Mouse (Mus musculus) frontal cortex, adult (tissue): ENCODE data around the gene Prkn.
A peak's percentile ranks its signal among the peaks of the same experiment; 100 is the strongest.

Source experiments
- ATAC-seq: cut with Nextera tagmentation; 2 replicates; pipeline ENCODE4 v1.9.2; 2017; ENCODE audit warnings: mild to moderate bottlenecking, moderate library complexity, mixed read lengths; ENCODE audit not compliant: low TSS enrichment

The Prkn gene

GRCm38 (mm10) chr17:10840148-10840707 is at the start of gene Prkn, which contains the start of gene Pacrg:
Gene Prkn, plus strand, starts transcription at chr17:10840384.
Gene Pacrg, minus strand, starts transcription at chr17:10840311.
- peak; percentile 97 for ATAC-seq

DNA sequence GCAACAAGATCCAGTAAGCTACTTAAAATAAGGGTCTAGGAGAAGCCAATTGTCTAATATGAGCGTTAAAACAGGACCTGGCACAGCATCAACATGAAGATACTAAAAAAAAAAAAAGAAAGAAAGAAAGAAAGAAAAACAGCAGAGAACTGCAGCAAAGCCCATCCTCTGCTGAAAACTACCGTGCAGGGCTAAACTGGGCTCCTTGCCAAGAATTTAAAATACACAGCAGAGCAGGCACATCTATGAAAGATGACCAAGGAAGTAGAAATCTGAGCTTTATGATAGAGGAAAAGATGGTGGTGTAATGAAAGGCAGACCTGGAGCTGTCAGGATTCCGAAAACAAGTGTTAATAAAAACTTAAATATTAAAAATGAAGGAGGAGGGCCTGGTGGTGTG is 48.5 kb upstream of the Prkn start:
- no peak for ATAC-seq

DNA sequence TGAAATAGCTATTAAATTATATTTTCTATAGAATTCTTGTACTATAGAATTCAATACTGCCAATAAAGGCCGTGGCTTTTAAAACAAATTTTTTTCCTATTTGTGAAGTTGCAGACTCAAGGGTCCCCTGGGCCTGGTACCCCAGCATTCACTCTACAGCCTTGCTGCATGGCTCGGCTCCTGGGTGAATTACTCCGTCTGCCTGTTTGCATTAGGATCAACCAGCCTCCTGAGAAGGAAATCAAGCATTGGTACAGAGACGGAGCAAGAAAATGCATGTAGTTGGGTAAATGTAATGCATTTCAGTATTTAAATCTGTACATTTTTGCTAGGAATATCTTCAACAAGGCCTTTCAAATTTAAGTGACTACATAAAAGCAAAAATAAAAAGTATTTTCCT is 33.5 kb upstream of the Prkn start:
- ATAC-seq, result no peak

DNA sequence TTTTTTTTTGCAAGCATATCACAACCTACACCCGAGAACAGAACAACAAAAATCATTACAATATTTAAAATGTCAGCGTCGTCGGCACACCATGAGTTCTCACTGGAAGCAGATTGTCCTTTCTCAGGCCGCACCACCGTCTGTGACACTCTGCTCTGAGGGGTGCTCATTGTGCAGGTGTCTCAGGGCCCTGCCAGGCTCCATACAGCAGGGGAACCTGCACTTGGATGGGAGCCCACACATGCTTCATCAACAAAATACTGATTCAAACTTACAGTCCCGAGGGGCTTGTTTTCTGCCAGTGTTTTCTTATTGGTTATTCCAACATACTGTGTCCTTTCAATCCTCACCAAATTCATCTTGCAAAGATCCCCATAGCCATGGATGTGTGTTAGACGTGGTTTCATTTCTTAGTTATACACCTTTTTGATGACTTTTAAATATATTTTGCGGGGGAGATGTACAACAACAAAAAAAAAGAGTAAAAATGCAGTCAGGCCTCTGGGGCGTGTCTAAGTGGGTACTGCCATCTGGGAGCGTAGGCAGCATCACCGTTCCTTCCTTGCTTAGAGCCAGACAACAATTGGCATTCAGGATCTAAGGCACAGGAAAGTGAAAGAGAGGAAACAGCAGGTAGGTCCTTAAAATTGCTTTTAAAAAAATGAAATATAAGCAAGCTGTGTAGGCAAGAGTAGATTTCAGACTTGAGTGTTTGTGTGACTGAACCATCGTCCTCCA is 32.8 kb upstream of the Prkn start:
- ATAC-seq, result peak; percentile 74

DNA sequence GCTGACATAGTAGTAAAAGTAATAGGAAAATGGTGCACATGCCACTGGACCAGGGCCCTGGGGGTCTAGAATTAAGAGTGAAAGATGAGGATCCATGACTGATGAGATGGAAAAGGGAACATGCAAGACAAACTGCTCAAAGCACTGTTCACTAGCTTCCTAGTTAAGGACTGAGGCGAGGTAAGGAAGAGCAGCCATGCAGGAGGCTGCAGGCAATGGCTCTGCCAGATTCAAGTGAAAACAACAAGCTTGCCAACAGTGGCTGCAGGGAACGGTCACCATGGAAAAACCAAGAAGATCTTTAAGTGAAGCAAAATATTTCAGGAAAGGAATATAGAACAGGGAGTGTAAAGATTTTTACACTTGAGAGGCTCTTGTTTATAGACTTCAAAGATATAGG is 31.6 kb upstream of the Prkn start:
- ATAC-seq, result no peak

DNA sequence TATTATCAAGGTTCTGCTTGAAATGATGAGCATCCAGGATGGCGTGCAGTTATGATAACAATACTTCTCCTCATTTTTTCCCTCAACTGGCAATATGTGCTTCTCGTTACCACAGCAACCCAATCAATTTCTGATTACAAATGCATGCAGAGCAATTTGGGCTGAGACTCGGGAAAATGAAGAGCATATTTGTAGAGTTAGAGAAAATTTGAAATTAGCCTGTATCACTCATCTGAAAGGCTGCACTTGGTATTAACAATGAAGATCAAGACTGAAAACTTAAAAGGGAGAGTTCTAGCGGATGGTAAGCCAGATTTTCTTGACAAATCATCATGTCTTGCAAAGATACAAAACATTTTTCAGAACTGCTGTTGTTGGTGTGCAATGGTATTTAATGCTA is 21.2 kb upstream of the Prkn start:
- ATAC-seq, result no peak

DNA sequence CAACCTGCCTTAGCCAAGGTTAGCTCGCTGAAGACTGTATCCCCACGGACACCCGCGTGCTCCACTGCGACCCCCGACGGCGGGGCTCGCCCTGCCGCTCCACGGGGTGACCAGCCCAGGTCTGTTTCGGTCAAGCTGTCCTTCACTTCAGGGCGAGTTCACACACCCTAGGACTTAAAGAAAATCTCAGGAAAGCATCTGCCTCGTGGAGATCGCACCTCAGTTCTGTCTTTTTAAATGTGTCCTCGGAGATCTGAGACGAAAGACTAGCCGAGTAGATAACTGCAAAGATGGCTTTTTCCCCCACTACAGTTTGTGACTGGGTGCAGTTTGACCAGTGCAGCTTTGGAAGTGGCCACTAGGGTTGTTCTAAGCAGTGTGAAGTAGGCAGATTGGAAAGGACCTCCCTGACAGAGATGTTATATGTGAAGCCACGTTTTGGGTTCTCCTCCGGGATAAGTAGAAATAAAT is 582 bp downstream of the Prkn start:
- ATAC-seq, result peak; percentile 76

DNA sequence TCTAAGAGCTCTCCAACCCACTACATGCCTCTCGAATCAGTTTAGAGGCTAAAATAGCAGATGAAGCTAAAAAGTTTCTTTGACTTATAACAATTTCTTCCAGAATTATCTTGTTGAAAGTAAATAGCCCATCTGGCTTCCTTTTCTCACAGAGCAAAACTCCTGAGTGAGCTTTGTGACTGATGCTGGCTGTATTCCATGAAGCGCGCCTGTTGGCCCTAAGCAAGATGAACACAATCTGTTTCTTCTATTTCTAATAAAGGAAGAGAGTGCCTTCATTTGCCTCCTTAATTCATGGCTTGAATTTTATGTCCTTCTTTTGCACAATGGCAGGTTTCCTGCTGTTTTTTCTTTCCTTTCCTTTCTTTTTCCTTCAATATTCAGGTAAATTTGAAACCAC is 14.0 kb downstream of the Prkn start:
- ATAC-seq, result peak; percentile 44; the same call in 1 of the 2 replicates

DNA sequence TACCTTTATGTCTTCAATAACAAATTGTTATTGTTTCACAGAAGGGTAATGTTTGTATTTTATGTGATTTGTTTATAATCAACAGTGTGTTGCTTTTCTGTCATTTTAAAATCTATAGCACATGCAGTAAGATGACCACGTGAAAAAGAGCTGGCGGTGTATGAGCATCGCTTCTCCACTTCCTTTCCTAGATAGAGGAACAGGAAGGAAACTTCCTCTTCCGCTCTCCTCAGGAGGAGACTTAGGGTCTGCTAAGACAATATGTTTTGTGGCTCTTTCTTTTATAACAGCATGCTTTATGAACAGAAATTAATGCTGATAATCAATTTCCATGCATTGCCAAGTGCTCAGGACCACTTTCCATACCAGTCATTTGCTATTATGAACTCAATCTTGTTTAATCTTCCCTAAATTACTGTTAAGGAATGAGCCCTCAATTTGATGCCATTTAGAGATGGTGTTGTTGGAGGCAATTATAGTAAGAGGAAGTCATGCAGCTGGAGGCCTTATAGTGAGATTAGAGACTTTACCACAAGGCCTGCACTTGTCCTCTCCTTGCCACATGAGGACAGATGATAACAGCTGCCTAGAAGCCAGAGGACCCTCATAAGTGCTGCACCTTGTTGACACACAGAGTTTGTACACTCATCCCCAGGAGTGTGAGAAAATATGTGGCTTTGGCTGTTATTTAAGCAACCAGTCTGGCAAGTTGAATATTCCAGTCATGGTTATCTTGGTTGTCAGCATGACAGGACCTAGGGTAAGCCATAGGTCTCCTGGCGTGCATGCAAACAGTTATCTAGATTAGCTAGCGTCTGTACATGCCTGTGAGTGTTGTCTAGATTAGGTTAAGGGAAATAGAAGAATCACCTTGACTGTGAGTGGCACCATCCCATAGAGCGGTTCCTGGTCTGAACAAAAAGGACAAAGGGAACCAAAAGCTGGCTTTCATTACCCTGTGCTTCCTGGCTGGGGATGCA is 34.3 kb downstream of the Prkn start:
- no peak for ATAC-seq

- ATAC-seq, result no peak
These were observed 38.8 kb downstream of the Prkn start for GRCm38 (mm10) chr17:10878986-10879385.

DNA sequence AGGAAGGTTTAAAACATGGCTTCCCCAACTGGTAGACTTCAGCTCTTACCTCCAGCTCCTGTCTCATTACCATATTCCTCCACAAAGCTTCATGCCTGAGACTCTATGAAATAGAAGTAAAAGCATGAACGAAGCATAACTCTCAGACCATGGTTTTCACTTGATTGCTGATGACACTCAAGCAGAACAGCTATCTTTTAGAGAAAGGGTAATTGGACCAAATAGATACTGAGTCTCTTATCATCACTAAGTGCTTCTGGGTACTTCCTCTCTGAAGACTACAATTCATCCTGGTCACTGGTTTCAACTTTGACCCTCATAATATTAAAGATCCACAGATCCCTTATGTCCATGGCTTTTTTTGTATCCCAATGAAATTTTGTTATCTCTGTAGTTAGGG is 42.1 kb downstream of the Prkn start:
- no peak for ATAC-seq

DNA sequence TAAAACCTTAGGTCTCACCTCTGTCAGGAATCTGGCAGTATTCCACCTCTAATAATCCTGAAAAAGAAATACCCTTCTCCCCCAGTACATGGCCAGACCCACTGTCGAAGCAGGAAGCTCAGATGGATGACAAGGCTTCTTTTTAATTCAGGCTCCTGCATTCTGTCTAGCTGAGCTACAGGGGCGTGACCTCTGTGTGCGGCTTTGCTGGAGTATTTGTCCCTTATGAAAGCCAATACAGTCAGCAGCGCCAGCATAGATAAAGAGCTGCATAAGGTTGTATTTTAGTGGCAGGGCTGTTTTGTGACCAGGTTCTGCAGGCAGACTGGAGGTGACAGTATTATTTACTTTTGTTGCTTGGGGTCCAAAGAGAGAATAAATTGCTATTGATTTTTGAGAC is 47.7 kb downstream of the Prkn start:
- no peak for ATAC-seq

DNA sequence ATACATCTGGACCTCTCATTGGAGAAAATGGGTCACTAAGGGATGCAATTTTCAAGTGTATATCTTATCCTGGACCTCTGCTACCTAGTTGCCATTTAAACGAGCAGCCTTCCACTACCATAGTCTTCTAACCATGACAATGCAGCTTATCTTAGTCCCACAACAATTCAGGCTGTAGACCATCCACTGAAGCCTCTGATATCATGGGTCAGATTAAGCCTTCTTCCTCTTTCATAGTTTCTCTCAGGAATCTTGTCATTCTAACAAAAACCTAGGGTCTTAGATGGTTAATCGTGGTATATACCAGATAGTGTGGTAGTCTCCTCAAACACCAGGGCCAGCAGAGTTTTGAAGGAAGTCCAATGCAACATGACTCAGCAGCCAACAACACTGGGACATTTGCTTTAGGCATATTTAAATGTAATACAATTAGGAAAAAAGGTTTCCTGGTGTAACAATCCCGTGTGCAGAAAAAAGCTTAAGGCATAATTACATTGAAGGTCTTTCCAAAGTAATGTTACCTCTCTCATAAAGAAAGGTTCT is 61.6 kb downstream of the Prkn start:
- no peak for ATAC-seq

DNA sequence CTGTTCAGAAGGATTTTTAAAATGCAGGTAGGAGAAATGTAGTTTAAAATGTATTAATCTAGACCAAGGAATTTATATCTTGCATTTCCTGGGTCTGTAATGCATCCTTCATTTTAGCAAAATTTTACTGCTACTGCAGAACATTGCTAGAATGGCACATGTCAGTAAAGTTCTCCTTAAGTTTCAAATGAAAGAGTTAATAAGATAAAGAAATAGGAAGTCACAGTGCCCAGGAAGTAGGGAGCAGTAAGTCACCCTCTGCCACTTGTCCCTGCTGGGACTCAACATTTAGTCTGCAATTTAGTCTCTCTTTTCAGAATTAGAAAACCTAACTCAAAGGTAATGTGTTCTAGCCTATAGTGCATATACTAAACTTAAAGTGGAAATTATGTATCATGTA is 96.5 kb downstream of the Prkn start:
- no peak for ATAC-seq

DNA sequence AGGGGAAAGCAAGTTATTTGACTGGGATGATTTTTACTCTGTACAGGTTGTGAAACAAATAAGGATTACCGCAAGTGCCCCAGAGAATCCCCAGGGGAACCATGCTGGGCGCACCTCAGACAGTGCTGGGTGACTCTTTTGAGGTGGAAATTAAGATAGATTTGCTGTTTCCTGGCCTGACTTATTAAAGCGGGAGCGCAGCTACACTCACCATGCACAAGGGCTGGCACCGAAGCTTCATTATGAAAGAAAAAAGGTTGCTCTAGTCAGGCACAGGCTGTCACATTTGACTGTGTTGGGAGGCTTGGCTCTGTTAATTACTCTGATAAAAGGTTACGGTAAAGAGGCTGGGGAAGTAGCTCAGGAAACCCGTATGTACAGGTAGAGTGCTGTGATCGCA is 97.7 kb downstream of the Prkn start:
- no peak for ATAC-seq

DNA sequence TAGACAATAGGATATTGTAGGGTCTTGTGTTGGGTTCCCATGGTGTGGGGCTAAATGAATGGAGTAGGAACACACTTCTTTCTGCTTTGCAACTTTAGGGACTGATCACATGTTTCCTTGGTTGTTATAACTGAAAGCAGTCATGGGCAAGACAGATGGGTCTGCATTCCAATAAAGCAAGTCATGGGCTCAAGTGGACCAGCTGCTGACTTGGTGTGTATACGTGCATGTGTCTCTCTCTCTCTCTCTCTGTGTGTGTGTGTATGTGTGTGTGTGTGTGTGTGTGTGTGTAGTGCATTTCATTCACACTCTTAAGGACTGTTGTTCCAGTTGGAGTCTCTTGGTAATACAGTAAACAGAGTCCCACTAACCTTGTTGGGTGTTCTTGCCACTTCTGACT is 98.6 kb downstream of the Prkn start:
- ATAC-seq, result no peak

DNA sequence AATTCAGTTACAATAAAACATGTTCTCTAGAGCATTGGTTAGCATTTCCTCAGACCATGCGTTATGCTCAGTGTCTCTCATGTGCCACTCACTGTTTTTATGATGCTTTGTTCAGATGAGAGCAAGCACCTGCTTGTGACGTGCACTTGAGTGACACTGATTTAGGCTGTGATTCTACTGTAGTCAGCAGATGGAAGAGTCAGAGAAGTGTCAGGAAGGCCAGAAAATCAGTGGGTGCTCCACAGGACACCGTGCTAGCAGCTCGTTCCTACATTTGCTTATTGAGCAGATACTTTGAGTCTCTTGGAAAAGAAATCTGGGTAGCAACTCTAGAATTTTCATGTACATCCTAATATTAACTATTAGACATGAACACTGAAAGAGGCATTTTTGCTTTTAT is 106.4 kb downstream of the Prkn start:
- ATAC-seq, result no peak

GRCm38 (mm10) chr17:10947614-10948013 is 107.4 kb downstream of the Prkn start:
- ATAC-seq, result no peak

DNA sequence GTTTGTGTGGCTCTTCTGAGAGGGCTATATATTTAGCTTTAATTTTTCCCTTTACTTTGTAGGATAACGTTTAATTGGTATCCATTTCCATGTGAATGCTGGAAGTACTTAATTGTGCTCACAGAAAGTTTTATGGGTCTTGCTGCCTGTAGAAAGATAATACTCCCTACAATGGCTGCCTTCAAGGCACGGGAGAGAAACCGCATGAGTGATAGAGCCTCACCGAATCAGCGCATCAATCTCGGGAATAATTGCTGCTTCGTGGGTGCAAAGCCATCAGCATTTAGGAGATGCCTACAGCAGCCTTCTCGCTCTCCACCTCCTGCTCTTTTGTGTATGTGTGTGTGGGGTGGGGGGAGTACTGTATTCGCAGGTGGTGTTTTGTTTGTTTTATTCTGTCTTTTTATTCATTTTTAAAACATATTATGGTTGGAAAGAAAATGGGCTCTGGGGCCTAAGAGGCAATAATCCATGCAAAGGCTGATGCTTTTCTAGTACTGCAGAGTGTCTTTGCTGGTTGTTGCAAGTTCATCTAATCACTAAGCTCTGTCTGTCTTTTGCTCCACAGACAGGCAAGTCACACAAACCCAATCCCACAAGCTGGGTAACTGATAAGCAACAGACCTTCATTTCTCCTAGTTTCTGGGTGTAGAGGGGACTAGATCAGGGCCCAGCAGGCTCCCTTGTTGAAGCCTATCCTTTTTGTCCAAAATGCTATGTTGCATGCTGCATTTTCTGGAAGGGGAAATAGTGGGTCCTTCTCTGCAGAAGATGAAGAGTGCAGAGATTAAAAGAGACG is 119.1 kb downstream of the Prkn start:
- no peak for ATAC-seq

- ATAC-seq, result no peak
These were observed 122.0 kb downstream of the Prkn start for GRCm38 (mm10) chr17:10962151-10962550.

GRCm38 (mm10) chr17:10982136-10982535 is 142.0 kb downstream of the Prkn start:
- no peak for ATAC-seq
